Mouse (Mus musculus) ES-E14 (cell line): ENCODE measurements at regions not wholly inside any gene's neighbourhood (a gene's known extent, or its start where the extent isn't known, plus 50 kb on each side); places are given as distances from the start of the nearest gene placed in this dataset.

Source experiments
- DNase-seq: peaks from one replicate; pipeline ENCODE4 v3.0.0-alpha.2; 2013; ENCODE audit warnings: low read depth, low spot score
- H3K27ac ChIP-seq: 2 replicates; pipeline ENCODE4 v1.5.1; 2012; ENCODE audit warnings: low read depth, mild to moderate bottlenecking, low read length, moderate library complexity, mixed read lengths; ENCODE audit not compliant: poor library complexity, insufficient read depth, severe bottlenecking
- H3K36me3 ChIP-seq: 2 replicates; pipeline ENCODE4 v1.6.1; 2012; ENCODE audit warnings: mild to moderate bottlenecking, low read length, moderate library complexity, mixed read lengths; ENCODE audit not compliant: control insufficient read depth, poor library complexity, insufficient read depth, severe bottlenecking
- H3K4me1 ChIP-seq, 2 experiments: fragments of 150-350 bp in 1 of 2; sonication (generic) in 1 of 2; 2 replicates each; pipeline ENCODE4 v1.6.1; 2012; ENCODE audit warnings: low read length in 2 of 2, mild to moderate bottlenecking in 1 of 2, mixed read lengths in 1 of 2; ENCODE audit not compliant: control insufficient read depth in 2 of 2, insufficient read depth in 2 of 2, poor library complexity in 1 of 2
- H3K4me3 ChIP-seq, 2 experiments: fragments of 150-350 bp in 1 of 2; sonication (generic) in 1 of 2; 2 replicates each; pipeline ENCODE4 v1.5.1; 2012; ENCODE audit warnings: low read length in 2 of 2, low read depth in 1 of 2, mild to moderate bottlenecking in 1 of 2, mixed read lengths in 1 of 2; ENCODE audit not compliant: insufficient read depth in 1 of 2, poor library complexity in 1 of 2, severe bottlenecking in 1 of 2
- H3K9ac ChIP-seq: 2 replicates; pipeline ENCODE4 v1.6.1; 2012; ENCODE audit warnings: low read depth, mild to moderate bottlenecking, low read length, mixed read lengths; ENCODE audit not compliant: poor library complexity, insufficient read depth, severe bottlenecking
- H3K9me3 ChIP-seq: fragments of 150-350 bp; sonication (generic); 2 replicates; pipeline ENCODE4 v1.6.1; 2012; ENCODE audit warnings: low read depth, mild to moderate bottlenecking, low read length; ENCODE audit not compliant: control insufficient read depth, insufficient read depth
- CHD2 ChIP-seq: IDR thresholded peaks from 2 replicates; pipeline ENCODE4 v1.6.1; 2014; ENCODE audit warnings: mild to moderate bottlenecking, low read depth, low read length, inconsistent platforms
- HCFC1 ChIP-seq: IDR thresholded peaks from 2 replicates; pipeline ENCODE4 v1.6.1; 2012; ENCODE audit warnings: low read length, inconsistent platforms, borderline replicate concordance; ENCODE audit not compliant: insufficient read depth
- MAFK ChIP-seq: IDR thresholded peaks from 2 replicates; pipeline ENCODE4 v1.6.1; 2014; ENCODE audit warnings: mild to moderate bottlenecking, low read depth, low read length, inconsistent platforms; ENCODE audit not compliant: insufficient read depth
- ZC3H11A ChIP-seq: IDR thresholded peaks from 2 replicates; pipeline ENCODE4 v1.6.1; 2012; ENCODE audit warnings: low read depth, mild to moderate bottlenecking, inconsistent platforms, low read length, borderline replicate concordance
- ZNF384 ChIP-seq: IDR thresholded peaks from 2 replicates; pipeline ENCODE4 v1.6.1; 2012; ENCODE audit warnings: low read depth, low read length, inconsistent platforms
- in situ Hi-C, 2 experiments: fragments of 600-800 bp; cut with MboI; formaldehyde crosslinking; loops; one replicate each; pipeline ENCODE4 v1.15.1; 2025; ENCODE audit warnings: low sequenced_read_pairs in 2 of 2, inconsistent platforms in 1 of 2; ENCODE audit not compliant: unreplicated experiment in 2 of 2

- Histone ChIP-seq H3K9me3 (no peaks in the 10 kb centered on the region), H3K9ac (no peak overlapping the region), H3K4me3 (no peak overlapping the region), H3K4me1 (no peaks in the 10 kb centered on the region), H3K27ac (no peak overlapping the region), H3K36me3 (no peaks in the 10 kb centered on the region)
- DNase-seq = no peak
- in situ Hi-C loops = no loop called here
- no peak for TF ChIP-seq ZNF384
Measured at GRCm38 (mm10) chr17:63718972-63719715, 143.7 kb upstream of the Fer start.

GRCm38 (mm10) chr17:63719771-63720170 is 143.1 kb upstream of the Fer start:
- Histone ChIP-seq H3K4me1 (no peaks in the 10 kb centered on the region), H3K9ac (no peak overlapping the region), H3K36me3 (no peaks in the 10 kb centered on the region), H3K9me3 (no peaks in the 10 kb centered on the region), H3K4me3 (no peak overlapping the region), H3K27ac (no peak overlapping the region)
- TF ChIP-seq ZNF384 = no peak
- TF ChIP-seq ZC3H11A = no peak
- TF ChIP-seq MAFK = no peak
- no peak for TF ChIP-seq HCFC1
- TF ChIP-seq CHD2 = no peak
- no peak for DNase-seq
- in situ Hi-C loops = no loop called here

- TF ChIP-seq MAFK (no peak), CHD2 (no peak), ZC3H11A (no peak), HCFC1 (no peak), ZNF384 (no peak)
- in situ Hi-C loops = no loop called here
- no peak overlapping the region for H3K4me3 ChIP-seq
- no peak for DNase-seq
- no peak overlapping the region for H3K9ac ChIP-seq
- H3K4me1 ChIP-seq = no peaks in the 10 kb centered on the region
- no peaks in the 10 kb centered on the region for H3K36me3 ChIP-seq
- no peaks in the 10 kb centered on the region for H3K9me3 ChIP-seq
- H3K27ac ChIP-seq = no peak overlapping the region
Measured at GRCm38 (mm10) chr17:63720883-63721282, 142.0 kb upstream of the Fer start.

DNA sequence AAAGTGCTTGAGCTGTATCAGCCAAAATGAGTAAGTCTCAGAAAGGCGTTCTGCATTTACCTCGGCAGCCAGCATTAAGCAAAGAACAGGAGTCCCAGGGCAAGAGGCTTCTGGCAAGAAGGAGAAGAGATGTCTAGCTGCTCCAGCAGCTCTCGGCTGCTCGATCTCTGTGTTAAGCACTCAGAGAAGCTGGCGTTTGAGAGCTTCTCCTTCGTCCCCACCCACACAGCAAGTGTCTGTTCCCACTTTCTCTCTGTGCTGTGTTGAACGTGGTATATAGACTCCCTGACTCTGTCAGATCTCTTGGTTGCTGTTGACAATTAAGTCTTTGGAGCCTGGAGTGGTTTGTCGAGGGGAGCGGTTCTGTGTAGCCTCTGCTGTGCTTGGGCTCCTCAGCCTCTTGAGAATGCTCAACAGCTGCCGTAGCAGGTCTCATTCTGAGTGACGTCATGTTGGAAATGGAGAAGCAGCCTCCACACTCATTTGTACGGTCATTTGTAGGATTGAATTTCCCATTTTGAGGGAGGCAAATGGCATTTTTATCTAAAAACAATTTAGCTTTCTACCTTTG is 140.3 kb upstream of the Fer start:
- Histone ChIP-seq H3K9ac (no peak overlapping the region), H3K36me3 (no peaks in the 10 kb centered on the region), H3K4me3 (no peak overlapping the region), H3K4me1 (no peaks in the 10 kb centered on the region), H3K27ac (no peak overlapping the region), H3K9me3 (no peaks in the 10 kb centered on the region)
- no peak for DNase-seq
- in situ Hi-C loops = no loop called here
- TF ChIP-seq CHD2 (no peak), HCFC1 (no peak), ZC3H11A (no peak), ZNF384 (no peak), MAFK (no peak)

DNA sequence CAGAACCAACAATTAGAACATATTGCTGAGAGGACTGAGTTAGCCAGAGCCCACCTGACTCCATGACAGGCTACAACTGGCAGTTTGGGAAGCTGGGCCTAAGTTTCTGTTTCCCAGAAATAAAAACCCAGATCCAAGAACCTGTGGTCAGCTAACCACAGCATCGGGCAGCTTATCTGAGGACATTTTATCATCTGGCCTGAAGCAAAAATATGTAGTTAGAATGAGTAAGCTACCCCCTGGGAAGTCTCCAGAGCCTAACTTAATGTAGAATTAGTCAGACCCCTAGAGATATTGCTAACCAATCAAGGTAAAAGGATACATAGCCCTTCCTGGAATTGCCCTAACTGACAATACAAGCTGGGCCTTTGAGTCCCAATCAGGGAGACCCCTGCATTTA is 124.7 kb upstream of the Fer start:
- H3K36me3 ChIP-seq = no peaks in the 10 kb centered on the region
- no peak overlapping the region for H3K9ac ChIP-seq
- H3K4me1 ChIP-seq = no peaks in the 10 kb centered on the region
- TF ChIP-seq ZNF384 (no peak), HCFC1 (no peak), MAFK (no peak), CHD2 (no peak), ZC3H11A (no peak)
- in situ Hi-C loops = no loop called here
- no peak overlapping the region for H3K4me3 ChIP-seq
- no peak for DNase-seq
- H3K27ac ChIP-seq = no peak overlapping the region
- no peaks in the 10 kb centered on the region for H3K9me3 ChIP-seq
